22 mouse cellular contexts compared by ENCODE assay signal in genomic region chr7:34703437-34703836, GRCm38 (mm10). TPM values are rescaled to one million over a fixed set of nuclear protein-coding genes. Genes with fewer than 3 reads are reported as not detected.
DNase-seq lines count a peak whose midpoint lies in the region; ATAC-seq and TF ChIP-seq lines count a peak whose summit lies in the region.
"Had no signal": no experiment of that assay in that cellular context is flagged by ENCODE, and none has a peak within 500 bp of the region (broad histone marks: within the 10 kb centered on the region; RNA-seq: fewer than 3 reads in every experiment).

No protein-coding gene starts in this region.

- no peak for TF ChIP-seq EP300 in lung, postnatal 0 days (IDR thresholded peaks at IDR 0.05)

- 34% methylated on average over 4 of the region's 4 CpGs for WGBS in lung, embryonic 14.5 days
- 37% methylated on average over 4 of the region's 4 CpGs for WGBS in lung, postnatal 0 days
- WGBS in intestine, postnatal 0 days = 62% methylated on average over 4 of the region's 4 CpGs

- ATAC-seq in lung, embryonic 14.5 days (ENCODE audit: insufficient read depth) = peak; percentile 71; the same call in 1 of the 2 replicates
- peak; percentile 77 for ATAC-seq in lung, postnatal 0 days
- no peak for ATAC-seq in intestine, postnatal 0 days
- ATAC-seq: forebrain, embryonic 14.5 days; hindbrain, postnatal 0 days; midbrain, embryonic 13.5 days had no signal

- H3K36me3 ChIP-seq in lung, embryonic 14.5 days (ENCODE audit: insufficient read depth) = no peaks in the 10 kb centered on the region
- no peaks in the 10 kb centered on the region for H3K36me3 ChIP-seq in lung, postnatal 0 days (ENCODE audit: insufficient read depth, low read length)
- no peaks in the 10 kb centered on the region for H3K36me3 ChIP-seq in intestine, postnatal 0 days (ENCODE audit: control insufficient read depth, insufficient read depth)
- H3K36me3 ChIP-seq: heart, embryonic 15.5 days; hindbrain, embryonic 12.5 days; intestine, embryonic 15.5 days; limb, embryonic 10.5 days; limb, embryonic 15.5 days; liver, embryonic 13.5 days; midbrain, embryonic 13.5 days; neural tube, embryonic 13.5 days had no signal

- no peak overlapping the region for H3K4me3 ChIP-seq in lung, embryonic 14.5 days (ENCODE audit: low read depth, low read length)
- H3K4me3 ChIP-seq in lung, postnatal 0 days (ENCODE audit: low read depth, low read length) = no peak overlapping the region
- H3K4me3 ChIP-seq in intestine, postnatal 0 days (ENCODE audit: low read depth, low read length) = no peak overlapping the region
- H3K4me3 ChIP-seq: heart, embryonic 15.5 days; hindbrain, embryonic 12.5 days; intestine, embryonic 15.5 days; limb, embryonic 10.5 days; limb, embryonic 15.5 days; liver, embryonic 13.5 days; midbrain, embryonic 13.5 days; neural tube, embryonic 13.5 days had no signal

- H3K4me1 ChIP-seq in lung, embryonic 14.5 days (ENCODE audit: insufficient read depth) = no peaks in the 10 kb centered on the region
- no peaks in the 10 kb centered on the region for H3K4me1 ChIP-seq in lung, postnatal 0 days (ENCODE audit: insufficient read depth, low read depth, low read length)
- no peaks in the 10 kb centered on the region for H3K4me1 ChIP-seq in intestine, postnatal 0 days (replicated peaks; ENCODE audit: control insufficient read depth, insufficient read depth, low read length)
- H3K4me1 ChIP-seq: heart, embryonic 15.5 days; liver, embryonic 13.5 days had no signal

- H3K4me2 ChIP-seq in lung, embryonic 14.5 days = no peak overlapping the region
- H3K4me2 ChIP-seq in lung, postnatal 0 days (replicated peaks; ENCODE audit: low read depth, low read length) = no peak overlapping the region
- H3K4me2 ChIP-seq in intestine, postnatal 0 days (replicated peaks; ENCODE audit: low read depth) = no peak overlapping the region
- H3K4me2 ChIP-seq: heart, embryonic 15.5 days; hindbrain, embryonic 12.5 days; intestine, embryonic 15.5 days; limb, embryonic 15.5 days; liver, embryonic 13.5 days; midbrain, embryonic 13.5 days; neural tube, embryonic 13.5 days had no signal

- no peak overlapping the region for H3K9ac ChIP-seq in lung, embryonic 14.5 days
- H3K9ac ChIP-seq in lung, postnatal 0 days (replicated peaks; ENCODE audit: low read depth) = no peak overlapping the region
- no peak overlapping the region for H3K9ac ChIP-seq in intestine, postnatal 0 days (ENCODE audit: low read depth, low read length)
- H3K9ac ChIP-seq: heart, embryonic 15.5 days; hindbrain, embryonic 12.5 days; intestine, embryonic 15.5 days; limb, embryonic 15.5 days; liver, embryonic 13.5 days; midbrain, embryonic 13.5 days; neural tube, embryonic 13.5 days had no signal

- no peak overlapping the region for H3K27ac ChIP-seq in lung, embryonic 14.5 days (ENCODE audit: low read depth)
- no peak overlapping the region for H3K27ac ChIP-seq in lung, postnatal 0 days (ENCODE audit: low read length)
- H3K27ac ChIP-seq in intestine, postnatal 0 days (ENCODE audit: low read depth, low read length) = no peak overlapping the region
- H3K27ac ChIP-seq: heart, embryonic 15.5 days; hindbrain, embryonic 12.5 days; hindbrain, postnatal 0 days; intestine, embryonic 15.5 days; limb, embryonic 10.5 days; limb, embryonic 15.5 days; liver, embryonic 13.5 days; macrophage; midbrain, embryonic 13.5 days; neural tube, embryonic 13.5 days had no signal

- peaks cover 11% of the 10 kb centered on the region; the same call in 1 of the 2 replicates for H3K27me3 ChIP-seq in lung, embryonic 14.5 days (ENCODE audit: insufficient read depth, low read length)
- no peaks in the 10 kb centered on the region for H3K27me3 ChIP-seq in lung, postnatal 0 days (replicated peaks; ENCODE audit: insufficient read depth, low read length)
- H3K27me3 ChIP-seq in intestine, postnatal 0 days (replicated peaks; ENCODE audit: control insufficient read depth, insufficient read depth, low read length) = no peaks in the 10 kb centered on the region
- H3K27me3 ChIP-seq: hindbrain, embryonic 12.5 days; intestine, embryonic 15.5 days; liver, embryonic 13.5 days; midbrain, embryonic 13.5 days; neural tube, embryonic 13.5 days had no signal

- peak; percentile 47 to 68 for DNase-seq in kidney, postnatal 4 days
- no peak for DNase-seq in kidney, postnatal 25 days
- peak; percentile 74 for DNase-seq in lung, embryonic 14.5 days
- peak; percentile 70 for DNase-seq in lung, postnatal 0 days (ENCODE audit: low spot score)
- peak; percentile 41 to 82 for DNase-seq in lung, postnatal 4 days
- no peak for DNase-seq in cerebellum, postnatal 14 days
- DNase-seq: B cell, adult 2 months; cerebellum, adult 2 months; cerebellum, postnatal 25 days; layer of hippocampus, postnatal 36 days; liver, embryonic 13.5 days had no signal

- no peaks in the 10 kb centered on the region for H3K9me3 ChIP-seq in lung, embryonic 14.5 days (ENCODE audit: low read depth, low read length)
- no peaks in the 10 kb centered on the region for H3K9me3 ChIP-seq in lung, postnatal 0 days (ENCODE audit: low read length)
- no peaks in the 10 kb centered on the region for H3K9me3 ChIP-seq in intestine, postnatal 0 days (ENCODE audit: control insufficient read depth)
- H3K9me3 ChIP-seq: hindbrain, embryonic 12.5 days; intestine, embryonic 15.5 days; limb, embryonic 10.5 days; limb, embryonic 15.5 days; liver, embryonic 13.5 days; midbrain, embryonic 13.5 days had no signal

- no peak for TF ChIP-seq CTCF in lung, embryonic 14.5 days (IDR thresholded peaks at IDR 0.05; ENCODE audit: low read depth)
- TF ChIP-seq CTCF in lung, postnatal 0 days (IDR thresholded peaks at IDR 0.05) = no peak
- no peak for TF ChIP-seq CTCF in intestine, postnatal 0 days (IDR thresholded peaks at IDR 0.05; ENCODE audit: low read depth)

RNA-seq across cellular contexts. Expression of gene Kctd15, which starts 46.9 kb away (rescaled TPM):
- polyA plus RNA-seq in lung, embryonic 14.5 days (2014; fragmentation: Nextera tagmentation; extraction: Ambion mirVana) = 11.0 and 11.4 TPM in 2 replicates
- 5.9 and 7.4 TPM in 2 replicates for polyA plus RNA-seq in lung, postnatal 0 days (2015; fragmentation: Nextera tagmentation; extraction: Ambion mirVana)
- 6.7 and 6.9 TPM in 2 replicates for polyA plus RNA-seq in intestine, postnatal 0 days (2015; fragmentation: Nextera tagmentation; extraction: Ambion mirVana)
- polyA plus RNA-seq: macrophage had no signal

Comparison
In these comparisons a context has a peak if more than half of its experiments do, and no peak if none do; other contexts are left out.
1. DNase-seq: peak in kidney, postnatal 4 days (2 of 2), lung, embryonic 14.5 days (single experiment), lung, postnatal 0 days (single experiment) and lung, postnatal 4 days (2 of 2); none in kidney, postnatal 25 days (0 of 2) and cerebellum, postnatal 14 days (0 of 2).